ENCODE assay signal across 25 mouse cellular contexts in genomic region chr16:45551579-45551978, GRCm38 (mm10). TPM values are rescaled to one million over a fixed set of nuclear protein-coding genes. Genes with fewer than 3 reads are reported as not detected.
DNase-seq lines count a peak whose midpoint lies in the region; ATAC-seq and TF ChIP-seq lines count a peak whose summit lies in the region.
"Had no signal": no experiment of that assay in that cellular context is flagged by ENCODE, and none has a peak within 500 bp of the region (broad histone marks: within the 10 kb centered on the region; RNA-seq: fewer than 3 reads in every experiment).

No protein-coding gene starts in this region.

- H3K9me3 ChIP-seq in lung, embryonic 14.5 days (ENCODE audit: low read depth, low read length), result no peaks in the 10 kb centered on the region
- no peaks in the 10 kb centered on the region for H3K9me3 ChIP-seq in lung, embryonic 16.5 days (ENCODE audit: control insufficient read depth, low read length)
- H3K9me3 ChIP-seq: embryonic facial prominence, embryonic 13.5 days; embryonic facial prominence, embryonic 15.5 days; forebrain, embryonic 10.5 days; forebrain, embryonic 12.5 days had no signal

- H3K36me3 ChIP-seq in lung, embryonic 14.5 days (ENCODE audit: insufficient read depth), result no peaks in the 10 kb centered on the region
- no peaks in the 10 kb centered on the region for H3K36me3 ChIP-seq in lung, embryonic 16.5 days (ENCODE audit: control insufficient read depth, insufficient read depth, low read length)
- H3K36me3 ChIP-seq: embryonic facial prominence, embryonic 13.5 days; embryonic facial prominence, embryonic 15.5 days; forebrain, embryonic 10.5 days; forebrain, embryonic 12.5 days had no signal

- WGBS in lung, embryonic 14.5 days, result 21% methylated on average over 2 of the region's 2 CpGs
- 26% methylated on average over 2 of the region's 2 CpGs for WGBS in lung, embryonic 16.5 days

- no peak overlapping the region for H3K4me3 ChIP-seq in lung, embryonic 14.5 days (ENCODE audit: low read depth, low read length)
- no peak overlapping the region for H3K4me3 ChIP-seq in lung, embryonic 16.5 days (ENCODE audit: low read length)
- H3K4me3 ChIP-seq: embryonic facial prominence, embryonic 13.5 days; embryonic facial prominence, embryonic 15.5 days; erythroblast, embryonic 14.5 days; forebrain, embryonic 10.5 days; forebrain, embryonic 12.5 days had no signal

- H3K27ac ChIP-seq in lung, embryonic 14.5 days (ENCODE audit: low read depth), result no peak overlapping the region
- no peak overlapping the region for H3K27ac ChIP-seq in lung, embryonic 16.5 days (ENCODE audit: low read length)
- H3K27ac ChIP-seq: embryonic facial prominence, embryonic 13.5 days; embryonic facial prominence, embryonic 15.5 days; forebrain, embryonic 10.5 days; forebrain, embryonic 12.5 days had no signal

- H3K9ac ChIP-seq in lung, embryonic 14.5 days, result no peak overlapping the region
- H3K9ac ChIP-seq in lung, embryonic 16.5 days (ENCODE audit: low read length), result no peak overlapping the region
- H3K9ac ChIP-seq: embryonic facial prominence, embryonic 13.5 days; embryonic facial prominence, embryonic 15.5 days; forebrain, embryonic 12.5 days had no signal

- no peaks in the 10 kb centered on the region for H3K27me3 ChIP-seq in lung, embryonic 14.5 days (ENCODE audit: insufficient read depth, low read length)
- no peaks in the 10 kb centered on the region for H3K27me3 ChIP-seq in lung, embryonic 16.5 days (ENCODE audit: control insufficient read depth, insufficient read depth, low read depth, low read length)
- H3K27me3 ChIP-seq: embryonic facial prominence, embryonic 13.5 days; embryonic facial prominence, embryonic 15.5 days; forebrain, embryonic 12.5 days had no signal

- peak; percentile 76; the same call in 1 of the 2 replicates for ATAC-seq in lung, embryonic 14.5 days (ENCODE audit: insufficient read depth)
- ATAC-seq in lung, embryonic 16.5 days (ENCODE audit: low read depth), result peak; percentile 43; the same call in 1 of the 2 replicates
- ATAC-seq: forebrain, embryonic 14.5 days had no signal

- TF ChIP-seq CTCF in lung, embryonic 14.5 days (IDR thresholded peaks at IDR 0.05; ENCODE audit: low read depth), result no peak

- H3K4me2 ChIP-seq in lung, embryonic 14.5 days, result no peak overlapping the region
- no peak overlapping the region for H3K4me2 ChIP-seq in lung, embryonic 16.5 days (ENCODE audit: low read depth, low read length)
- H3K4me2 ChIP-seq: embryonic facial prominence, embryonic 13.5 days; embryonic facial prominence, embryonic 15.5 days; forebrain, embryonic 12.5 days had no signal

- peak; percentile 3 for DNase-seq in kidney, adult 9 months
- no peak for DNase-seq in kidney, postnatal 4 days
- DNase-seq in lung, embryonic 14.5 days, result peak; percentile 47
- no peak for DNase-seq in lung, postnatal 10 days
- no peak for DNase-seq in lung, postnatal 36 days
- DNase-seq: adrenal gland, adult 2 months; adrenal gland, postnatal 10 days; adrenal gland, postnatal 25 days; cerebellum, adult 11 months; cerebellum, adult 18-20 months; cerebellum, adult 8-10 months; cerebellum, adult 9-11 months; cerebellum, postnatal 14 days; cerebellum, postnatal 36 days; embryo, embryonic 11 days had no signal

- no peaks in the 10 kb centered on the region for H3K4me1 ChIP-seq in lung, embryonic 14.5 days (ENCODE audit: insufficient read depth)
- no peaks in the 10 kb centered on the region for H3K4me1 ChIP-seq in lung, embryonic 16.5 days (replicated peaks; ENCODE audit: control insufficient read depth, insufficient read depth, low read length)
- H3K4me1 ChIP-seq: embryonic facial prominence, embryonic 13.5 days; embryonic facial prominence, embryonic 15.5 days; forebrain, embryonic 10.5 days; forebrain, embryonic 12.5 days had no signal

RNA-seq across cellular contexts. Expression of gene Slc9c1, which starts 16.5 kb away (rescaled TPM):
- polyA plus RNA-seq in lung, embryonic 14.5 days (2014; fragmentation: Nextera tagmentation; extraction: Ambion mirVana), result not detected in 2 replicates
- not detected in 2 replicates for polyA plus RNA-seq in lung, embryonic 16.5 days (2015; fragmentation: Nextera tagmentation; extraction: Ambion mirVana)
- polyA plus RNA-seq: adrenal gland, adult 2 months; brain, embryonic 14.5 days; C2C12; embryonic facial prominence, embryonic 11.5 days; embryonic facial prominence, embryonic 13.5 days; embryonic facial prominence, embryonic 15.5 days; erythroblast, embryonic 14.5 days; forebrain, embryonic 10.5 days; forebrain, embryonic 12.5 days; forebrain, embryonic 14.5 days had no signal

RNA-seq across cellular contexts. Expression of gene Gm17783, which starts 19.7 kb away (rescaled TPM):
- not detected in 2 replicates for polyA plus RNA-seq in lung, embryonic 14.5 days (2014; fragmentation: Nextera tagmentation; extraction: Ambion mirVana)
- polyA plus RNA-seq in lung, embryonic 16.5 days (2015; fragmentation: Nextera tagmentation; extraction: Ambion mirVana), result 0.14 TPM in 1 of 2 replicates, not detected in the other
- polyA plus RNA-seq: adrenal gland, adult 2 months; brain, embryonic 14.5 days; C2C12; embryonic facial prominence, embryonic 11.5 days; embryonic facial prominence, embryonic 13.5 days; embryonic facial prominence, embryonic 15.5 days; erythroblast, embryonic 14.5 days; forebrain, embryonic 10.5 days; forebrain, embryonic 12.5 days; forebrain, embryonic 14.5 days had no signal

RNA-seq across cellular contexts. Expression of gene Gcsam, which starts 58.6 kb away (rescaled TPM):
- 0.13 and 0.46 TPM in 2 replicates for polyA plus RNA-seq in lung, embryonic 14.5 days (2014; fragmentation: Nextera tagmentation; extraction: Ambion mirVana)
- polyA plus RNA-seq in lung, embryonic 16.5 days (2015; fragmentation: Nextera tagmentation; extraction: Ambion mirVana), result 0.08 and 0.38 TPM in 2 replicates
- polyA plus RNA-seq: adrenal gland, adult 2 months; C2C12; erythroblast, embryonic 14.5 days; forebrain, embryonic 12.5 days; forebrain, embryonic 14.5 days had no signal

RNA-seq across cellular contexts. Expression of gene Gm609, which starts 58.8 kb away (rescaled TPM):
- not detected in 2 replicates for polyA plus RNA-seq in lung, embryonic 14.5 days (2014; fragmentation: Nextera tagmentation; extraction: Ambion mirVana)
- not detected in 2 replicates for polyA plus RNA-seq in lung, embryonic 16.5 days (2015; fragmentation: Nextera tagmentation; extraction: Ambion mirVana)
- polyA plus RNA-seq: adrenal gland, adult 2 months; brain, embryonic 14.5 days; C2C12; embryonic facial prominence, embryonic 11.5 days; embryonic facial prominence, embryonic 13.5 days; embryonic facial prominence, embryonic 15.5 days; erythroblast, embryonic 14.5 days; forebrain, embryonic 10.5 days; forebrain, embryonic 12.5 days; forebrain, embryonic 14.5 days had no signal

Comparison
In these comparisons a context has a peak if more than half of its experiments do, and no peak if none do; other contexts are left out.
1. DNase-seq: peak in kidney, adult 9 months (single experiment) and lung, embryonic 14.5 days (single experiment); none in kidney, postnatal 4 days (0 of 2), lung, postnatal 10 days (single experiment) and lung, postnatal 36 days (single experiment).